Mouse (Mus musculus): ENCODE results near the gene Golga2.

DNA sequence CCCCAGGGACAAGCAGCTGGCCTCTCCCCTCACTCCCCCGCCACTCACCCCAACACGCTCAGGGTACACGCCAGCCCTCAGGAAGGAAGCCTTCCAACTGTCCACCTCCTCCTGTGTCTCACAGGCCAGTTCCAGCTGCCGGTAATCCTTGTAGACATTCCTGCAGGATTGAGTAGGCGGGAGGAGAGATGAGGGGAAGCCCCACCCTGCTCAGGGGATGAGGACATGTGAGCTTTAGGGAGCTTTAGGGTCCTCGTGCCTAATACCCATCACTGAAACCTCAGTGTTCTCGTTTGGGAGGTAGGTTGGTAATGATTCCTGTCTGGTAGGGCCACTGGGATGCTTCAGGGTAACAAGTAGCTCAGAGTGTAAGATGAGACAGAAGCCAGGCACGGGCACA lies 28.6 kb downstream of the Golga2 start:
- TF ChIP-seq CTCF (IDR thresholded peaks at IDR 0.05; ENCODE audit: low read depth, low read length) (no peak), POLR2A (IDR thresholded peaks at IDR 0.05; ENCODE audit: insufficient read depth, low read length) (no peak)

Data from ES-Bruce4 (cell line).